Mouse (Mus musculus): ENCODE data around the gene Gpr31b. TPM values are rescaled to one million over a fixed set of nuclear protein-coding genes. Genes with fewer than 3 reads are reported as not detected.

Gpr31b gene
- total RNA-seq, 2 experiments from 2014 or later: not detected

Other genes with a start within 250 kb of the Gpr31b start
- 10 to 100 TPM; 41.6 to 52.1 TPM for gene Mas1, start 184.2 kb downstream of the Gpr31b start, total RNA-seq (2021)
- gene Mrgprh, start 176.3 kb downstream of the Gpr31b start, total RNA-seq (2021): not detected
- gene Pnldc1, start 142.1 kb downstream of the Gpr31b start, total RNA-seq (2021): 1 to 10 TPM; 1.6 to 2.4 TPM
- gene Tcp1, start 136.6 kb downstream of the Gpr31b start, total RNA-seq (2021): 100 to 1,000 TPM; 185 to 193 TPM
- gene Mrpl18, start 136.0 kb downstream of the Gpr31b start, total RNA-seq (2021): 10 to 100 TPM; 48.8 to 56.4 TPM
- 1 to 10 TPM; 2.7 to 3.3 TPM for gene Acat3, start 111.7 kb downstream of the Gpr31b start, total RNA-seq (2021)
- gene Acat2, start 91.5 kb downstream of the Gpr31b start, total RNA-seq (2021): 10 to 100 TPM; 82.4 to 85.9 TPM
- gene Wtap, start 58.1 kb downstream of the Gpr31b start, total RNA-seq (2021): 10 to 100 TPM; 53.2 to 54.3 TPM
- gene Sod2, start 45.5 kb downstream of the Gpr31b start, total RNA-seq (2021): 100 to 1,000 TPM; 246 to 247 TPM
- gene Tcp10b, start 8.8 kb upstream of the Gpr31b start, total RNA-seq (2021): under 1 TPM; 0.60 to 0.83 TPM
- under 1 TPM in 1 of 2 experiments, not detected in 1; 0.12 TPM for gene Unc93a, start 79.5 kb upstream of the Gpr31b start, total RNA-seq (2021)
- gene Smok2a, start 168.9 kb upstream of the Gpr31b start, total RNA-seq (2021): not detected
- not detected for gene Smok2b, start 178.0 kb upstream of the Gpr31b start, total RNA-seq (2021)

Data from layer of hippocampus, postnatal 14 days (tissue).